Mouse (Mus musculus): Measurements from ENCODE around the gene Baz2b.

DNA sequence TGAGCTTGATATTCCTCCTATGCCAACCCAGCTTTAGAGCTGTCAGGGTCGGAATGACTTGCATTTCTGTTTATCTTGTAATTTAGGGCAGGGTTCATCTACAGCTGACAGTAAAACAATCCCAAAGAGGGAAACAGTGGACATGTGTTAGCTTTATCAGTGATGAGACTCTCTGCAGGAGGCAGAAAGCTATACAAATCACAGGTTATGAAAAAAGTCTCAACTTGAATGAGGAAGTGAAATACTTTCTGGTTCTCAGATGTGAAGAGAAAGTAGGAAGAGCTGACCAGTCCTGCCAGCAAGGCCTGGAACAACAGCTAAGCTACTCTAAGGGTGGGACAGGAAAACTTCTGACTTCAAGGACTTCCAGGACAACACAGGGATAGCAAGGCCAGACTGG, 163.6 kb downstream of the Baz2b start:
- TF ChIP-seq CTCF (IDR thresholded peaks at IDR 0.05 in 2 of 3, conservative IDR thresholded peaks at IDR 0.05 in 1 of 3; ENCODE audit: control insufficient read depth in 1 of 3, insufficient read depth in 1 of 3, low read depth in 2 of 3, low read length in 3 of 3, poor library complexity in 1 of 3, severe bottlenecking in 1 of 3) = no peak
- TF ChIP-seq MYC (IDR thresholded peaks at IDR 0.05; ENCODE audit: low read depth, low read length) = peak; percentile 76
- no peak for TF ChIP-seq CHD2 (IDR thresholded peaks at IDR 0.05; ENCODE audit: low read length)
- TF ChIP-seq USF2 (IDR thresholded peaks at IDR 0.05; ENCODE audit: borderline replicate concordance in 1 of 2, insufficient read depth in 1 of 2, low read depth in 1 of 2, low read length in 2 of 2) = no peak
- no peak for TF ChIP-seq POLR2AphosphoS2 (IDR thresholded peaks at IDR 0.05; ENCODE audit: low read length)
- peak; percentile 74 for TF ChIP-seq MXI1 (IDR thresholded peaks at IDR 0.05; ENCODE audit: low read depth, low read length)
- peak; percentile 42; the same call in 1 of the 2 replicates for TF ChIP-seq USF1 (IDR thresholded peaks at IDR 0.05; ENCODE audit: low read depth, low read length)
- no peak for TF ChIP-seq NRF1 (IDR thresholded peaks at IDR 0.05; ENCODE audit: insufficient read depth, low read depth, low read length, poor library complexity, severe bottlenecking)
- TF ChIP-seq RAD21 (IDR thresholded peaks at IDR 0.05; ENCODE audit: low read depth, low read length) = no peak
- TF ChIP-seq CHD1 (IDR thresholded peaks at IDR 0.05; ENCODE audit: low read depth, low read length) = no peak
- TF ChIP-seq POLR2A (IDR thresholded peaks at IDR 0.05; ENCODE audit: control insufficient read depth in 1 of 2, insufficient read depth in 1 of 2, low read depth in 1 of 2, low read length in 2 of 2, poor library complexity in 1 of 2) = no peak
- no peak for TF ChIP-seq ZMIZ1 (IDR thresholded peaks at IDR 0.05; ENCODE audit: low read depth, low read length)
- TF ChIP-seq MAX (IDR thresholded peaks at IDR 0.05; ENCODE audit: low read length) = peak; percentile 77
- TF ChIP-seq GATA1 (IDR thresholded peaks at IDR 0.05; ENCODE audit: low read depth, low read length) = peak; percentile 88
